Mouse (Mus musculus) embryonic facial prominence, embryonic 11.5 days (tissue): ENCODE measurements around the gene Flg. TPM values are rescaled to one million over a fixed set of nuclear protein-coding genes. Genes with fewer than 3 reads are reported as not detected.

Source experiments
- ATAC-seq: fragments of 200-750 bp; cut with Nextera tagmentation; replicated peaks from 2 replicates; pipeline ENCODE4 v1.8.0; 2017; ENCODE audit warnings: low read depth; ENCODE audit not compliant: insufficient number of reproducible peaks, low FRiP score, low TSS enrichment
- DNase-seq: peaks from one replicate; pipeline ENCODE4 v3.0.0-alpha.2; 2015; ENCODE audit warnings: low spot score
- H3K27ac ChIP-seq: fragments of 300-500 bp; sonication (generic); replicated peaks from 2 replicates; pipeline ENCODE4 v1.5.1; 2014; ENCODE audit warnings: mild to moderate bottlenecking, low read depth, low read length, control low read depth
- H3K27me3 ChIP-seq: fragments of 300-500 bp; sonication (generic); 2 replicates; pipeline ENCODE4 v1.6.1; 2014; ENCODE audit warnings: mild to moderate bottlenecking, low read length, moderate library complexity, mixed read lengths; ENCODE audit not compliant: control insufficient read depth, insufficient read depth
- H3K36me3 ChIP-seq: fragments of 300-500 bp; sonication (generic); replicated peaks from 2 replicates; pipeline ENCODE4 v1.6.1; 2014; ENCODE audit warnings: low read depth, mild to moderate bottlenecking, low read length, moderate library complexity, mixed read lengths; ENCODE audit not compliant: control insufficient read depth, insufficient read depth
- H3K4me1 ChIP-seq: fragments of 300-500 bp; sonication (generic); 2 replicates; pipeline ENCODE4 v1.6.1; 2014; ENCODE audit warnings: low read length, mixed read lengths; ENCODE audit not compliant: control insufficient read depth, insufficient read depth
- H3K4me2 ChIP-seq: fragments of 300-500 bp; sonication (generic); 2 replicates; pipeline ENCODE4 v1.6.1; 2014; ENCODE audit warnings: low read depth, mild to moderate bottlenecking, control low read depth, low read length, moderate library complexity
- H3K4me3 ChIP-seq: fragments of 300-500 bp; sonication (generic); 2 replicates; pipeline ENCODE4 v1.5.1; 2014; ENCODE audit warnings: low read depth, low read length, control low read depth
- H3K9ac ChIP-seq: fragments of 300-500 bp; sonication (generic); replicated peaks from 2 replicates; pipeline ENCODE4 v1.6.1; 2014; ENCODE audit warnings: mild to moderate bottlenecking, control low read depth, low read length
- H3K9me3 ChIP-seq: fragments of 300-500 bp; sonication (generic); replicated peaks from 2 replicates; pipeline ENCODE4 v1.6.1; 2016; ENCODE audit warnings: mild to moderate bottlenecking, low read length, inconsistent platforms, mixed read lengths; ENCODE audit not compliant: control insufficient read depth
- WGBS: fragments of 180-500 bp; shearing (Covaris S2); extraction: QIAGEN DNeasy Blood & Tissue Kit; methylation state at CpG from one replicate; pipeline ENCODE4 v1.1.7; 2014; 5-methylcytosine and 5-hydroxymethylcytosine counted together
- polyA plus RNA-seq: library from polyadenylated mRNA; unstranded; fragments of >200 nt; fragmentation: Nextera tagmentation; extraction: Ambion mirVana; gene quantifications from 2 replicates; pipeline ENCODE4 v1.2.1, GENCODE M21; 2014

The Flg gene
- polyA plus RNA-seq, 1 experiment from 2014 or later: not detected

- DNase-seq (no peak), ATAC-seq (no peak)
- no peaks in the 10 kb centered on the region for H3K27me3 ChIP-seq
- no peaks in the 10 kb centered on the region for H3K4me1 ChIP-seq
- no peaks in the 10 kb centered on the region for H3K9me3 ChIP-seq
- H3K4me2 ChIP-seq: no peak overlapping the region
- no peak overlapping the region for H3K4me3 ChIP-seq
- H3K27ac ChIP-seq: no peak overlapping the region
- H3K36me3 ChIP-seq: no peaks in the 10 kb centered on the region
- no peak overlapping the region for H3K9ac ChIP-seq
Measured at GRCm38 (mm10) chr3:93337749-93338148, 64.4 kb downstream of the Flg start.

GRCm38 (mm10) chr3:93340021-93340420 is 66.7 kb downstream of the Flg start:
- no peak for ATAC-seq

More at GRCm38 (mm10) chr3:93340021-93340420, 66.7 kb downstream of the Flg start:
- no peak overlapping the region for H3K9ac ChIP-seq
- no peaks in the 10 kb centered on the region for H3K4me1 ChIP-seq
- DNase-seq: no peak
- H3K4me3 ChIP-seq: no peak overlapping the region
- H3K27ac ChIP-seq: no peak overlapping the region
- no peaks in the 10 kb centered on the region for H3K27me3 ChIP-seq
- no peaks in the 10 kb centered on the region for H3K9me3 ChIP-seq
- H3K36me3 ChIP-seq: no peaks in the 10 kb centered on the region
- WGBS: 88% methylated on average over 4 of the region's 4 CpGs
- H3K4me2 ChIP-seq: no peak overlapping the region

Other genes with a start within 250 kb of the Flg start
- gene Gm4858, start 204.7 kb upstream of the Flg start, polyA plus RNA-seq: not detected in 2 replicates
- gene Crnn, start 128.7 kb upstream of the Flg start, polyA plus RNA-seq: not detected in 2 replicates
- not detected in 2 replicates for gene Flg2, start 76.2 kb upstream of the Flg start, polyA plus RNA-seq
- gene Hrnr, start 46.2 kb downstream of the Flg start, polyA plus RNA-seq: not detected in 2 replicates
- not detected in 2 replicates for gene Rptn, start 120.2 kb downstream of the Flg start, polyA plus RNA-seq
- 0.42 TPM in 2 replicates for gene Tchh, start 168.8 kb downstream of the Flg start, polyA plus RNA-seq
- gene Tchhl1, start 195.2 kb downstream of the Flg start, polyA plus RNA-seq: 0.13 TPM in 1 of 2 replicates, not detected in the other
- 525 TPM in 2 replicates for gene S100a11, start 247.0 kb downstream of the Flg start, polyA plus RNA-seq